Mouse (Mus musculus): ENCODE data around the gene Olfr47. TPM values are rescaled to one million over a fixed set of nuclear protein-coding genes. Genes with fewer than 3 reads are reported as not detected.

Olfr47 gene
- polyA plus RNA-seq, 1 experiment from 2014 or later: not detected

DNA sequence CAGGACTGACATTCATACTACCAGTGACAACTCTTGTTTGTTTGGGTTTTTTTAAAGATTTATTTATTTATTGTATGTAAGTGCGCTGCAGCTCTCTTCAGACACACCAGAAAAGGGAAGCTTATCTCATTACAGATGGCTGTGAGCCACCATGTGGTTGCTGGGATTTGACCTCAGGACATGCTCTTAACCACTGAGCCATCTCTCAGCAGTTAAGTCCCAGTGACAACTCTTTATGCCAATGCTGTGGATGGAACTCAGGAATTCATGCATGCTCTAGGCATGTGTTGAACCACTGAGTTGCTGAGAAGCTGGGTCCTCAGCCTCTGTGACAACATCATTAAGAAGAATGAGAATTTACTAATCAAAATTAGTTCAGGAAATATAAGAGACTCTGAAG lies 21.7 kb downstream of the Olfr47 start:
- no peak overlapping the region for H3K9ac ChIP-seq (ENCODE audit: low read depth, low read length)
- 67% methylated on average over 1 of the region's 1 CpGs for WGBS (ENCODE audit: insufficient replicate concordance)
- no peak for ATAC-seq (replicated peaks; ENCODE audit: insufficient number of reproducible peaks, low FRiP score, low TSS enrichment)
- peaks cover 5% of the 10 kb centered on the region for H3K4me1 ChIP-seq (ENCODE audit: control insufficient read depth, insufficient read depth, low read length)
- H3K36me3 ChIP-seq (ENCODE audit: control insufficient read depth, insufficient read depth, low read length): no peaks in the 10 kb centered on the region
- no peak overlapping the region for H3K4me3 ChIP-seq (ENCODE audit: low read depth, low read length)
- H3K4me2 ChIP-seq: no peak overlapping the region
- no peaks in the 10 kb centered on the region for H3K9me3 ChIP-seq (replicated peaks; ENCODE audit: control insufficient read depth, low read length)
- no peak overlapping the region for H3K27ac ChIP-seq (ENCODE audit: low read depth, low read length)
- H3K27me3 ChIP-seq (ENCODE audit: control insufficient read depth, insufficient read depth, low read length): no peaks in the 10 kb centered on the region

DNA sequence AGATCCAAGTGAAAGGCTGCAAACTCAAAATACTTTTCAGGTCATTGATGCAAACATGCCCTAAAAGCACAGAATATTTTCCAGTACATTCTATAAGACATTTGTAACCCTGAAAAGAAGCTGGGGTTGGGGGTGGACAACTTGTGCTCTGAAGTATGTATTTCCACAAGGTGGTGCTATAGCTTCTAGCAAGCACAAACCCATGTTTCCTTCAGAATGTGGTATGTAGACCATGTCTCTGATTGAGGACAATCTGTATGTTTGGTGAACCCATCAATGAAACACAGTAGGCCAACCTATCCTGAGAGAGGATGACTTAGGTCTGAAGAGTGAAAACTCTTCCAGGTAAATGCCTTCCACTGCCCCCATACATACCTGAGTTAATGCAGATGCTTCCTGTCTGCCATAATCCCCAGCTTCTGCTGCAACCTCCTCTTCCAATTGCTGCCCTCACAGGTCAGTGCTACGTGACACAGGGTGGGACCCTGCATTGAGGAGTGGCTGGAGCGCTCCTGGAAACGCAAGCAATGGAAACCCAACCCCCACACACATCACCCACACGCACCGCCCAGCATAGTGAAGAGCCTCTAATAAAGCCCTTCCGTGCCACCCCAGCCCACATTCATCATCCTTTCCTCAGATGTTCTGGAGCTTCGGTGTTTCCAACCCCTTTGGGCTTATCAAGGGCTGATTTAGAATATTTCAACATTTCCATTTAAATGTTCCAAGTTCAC lies 23.0 kb downstream of the Olfr47 start:
- H3K9me3 ChIP-seq (replicated peaks; ENCODE audit: control insufficient read depth, low read length): no peaks in the 10 kb centered on the region
- H3K4me1 ChIP-seq (ENCODE audit: control insufficient read depth, insufficient read depth, low read length): peaks cover 5% of the 10 kb centered on the region
- no peaks in the 10 kb centered on the region for H3K27me3 ChIP-seq (ENCODE audit: control insufficient read depth, insufficient read depth, low read length)
- no peak overlapping the region for H3K9ac ChIP-seq (ENCODE audit: low read depth, low read length)
- ATAC-seq (replicated peaks; ENCODE audit: insufficient number of reproducible peaks, low FRiP score, low TSS enrichment): no peak
- no peak overlapping the region for H3K4me2 ChIP-seq
- no peak overlapping the region for H3K27ac ChIP-seq (ENCODE audit: low read depth, low read length)
- no peaks in the 10 kb centered on the region for H3K36me3 ChIP-seq (ENCODE audit: control insufficient read depth, insufficient read depth, low read length)
- 62% methylated on average over 7 of the region's 7 CpGs for WGBS (ENCODE audit: insufficient replicate concordance)
- H3K4me3 ChIP-seq (ENCODE audit: low read depth, low read length): no peak overlapping the region

GRCm38 (mm10) chr6:43260756-43261155 lies 29.4 kb downstream of the Olfr47 start:
- no peaks in the 10 kb centered on the region for H3K27me3 ChIP-seq (ENCODE audit: control insufficient read depth, insufficient read depth, low read length)
- H3K9ac ChIP-seq (ENCODE audit: low read depth, low read length): no peak overlapping the region
- no peak overlapping the region for H3K27ac ChIP-seq (ENCODE audit: low read depth, low read length)
- H3K4me2 ChIP-seq: no peak overlapping the region
- no peaks in the 10 kb centered on the region for H3K4me1 ChIP-seq (ENCODE audit: control insufficient read depth, insufficient read depth, low read length)
- no peaks in the 10 kb centered on the region for H3K36me3 ChIP-seq (ENCODE audit: control insufficient read depth, insufficient read depth, low read length)
- H3K9me3 ChIP-seq (replicated peaks; ENCODE audit: control insufficient read depth, low read length): no peaks in the 10 kb centered on the region
- no peak overlapping the region for H3K4me3 ChIP-seq (ENCODE audit: low read depth, low read length)
- no peak for ATAC-seq (replicated peaks; ENCODE audit: insufficient number of reproducible peaks, low FRiP score, low TSS enrichment)
- WGBS (ENCODE audit: insufficient replicate concordance): 58% methylated on average over 2 of the region's 2 CpGs

- Histone ChIP-seq H3K4me2 (peak within 1 kb of the TSS; percentile 94), H3K9me3 (replicated peaks; ENCODE audit: control insufficient read depth, low read length) (no peaks in the 10 kb centered on the region), H3K4me3 (ENCODE audit: low read depth, low read length) (peak within 1 kb of the TSS; percentile 77), H3K9ac (ENCODE audit: low read depth, low read length) (peak within 1 kb of the TSS; percentile 85), H3K4me1 (ENCODE audit: control insufficient read depth, insufficient read depth, low read length) (no peaks in the 10 kb centered on the region), H3K27me3 (ENCODE audit: control insufficient read depth, insufficient read depth, low read length) (no peaks in the 10 kb centered on the region), H3K36me3 (ENCODE audit: control insufficient read depth, insufficient read depth, low read length) (no peaks in the 10 kb centered on the region), H3K27ac (ENCODE audit: low read depth, low read length) (peak within 1 kb of the TSS; percentile 72)
- ATAC-seq (replicated peaks; ENCODE audit: insufficient number of reproducible peaks, low FRiP score, low TSS enrichment): peak; percentile 69
- under 1% methylated on average over 48 of the region's 48 CpGs for WGBS (ENCODE audit: insufficient replicate concordance)
Measured at GRCm38 (mm10) chr6:43265363-43266041, 34.2 kb downstream of the Olfr47 start, which contains the start of gene Arhgef5. TSS of gene Arhgef5 (plus strand) at chr6:43265582.

DNA sequence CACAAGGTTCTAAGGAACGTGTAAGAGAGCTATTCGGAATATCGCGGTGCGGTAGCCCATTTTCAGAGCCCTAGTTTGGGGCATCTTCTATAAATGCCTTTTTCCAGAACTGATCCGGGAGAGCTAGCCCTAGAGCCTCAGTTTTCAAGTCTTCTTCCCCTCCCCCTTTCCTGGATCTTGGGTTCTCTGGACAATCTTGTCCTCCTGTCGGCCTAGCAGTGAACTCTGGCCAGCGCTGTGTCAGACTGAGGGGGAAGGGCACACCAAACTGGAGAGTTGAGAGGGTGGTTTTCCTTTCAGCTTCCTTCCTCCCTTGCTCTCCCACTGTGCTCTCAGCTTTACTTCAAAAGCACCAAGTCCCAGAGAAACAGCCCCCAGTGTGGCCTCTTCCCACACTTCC lies 35.0 kb downstream of the Olfr47 start:
- peak overlapping the region; percentile 72 for H3K27ac ChIP-seq (ENCODE audit: low read depth, low read length)
- peak overlapping the region; percentile 94 for H3K4me2 ChIP-seq
- H3K36me3 ChIP-seq (ENCODE audit: control insufficient read depth, insufficient read depth, low read length): no peaks in the 10 kb centered on the region
- H3K9ac ChIP-seq (ENCODE audit: low read depth, low read length): peak overlapping the region; percentile 85
- H3K4me1 ChIP-seq (ENCODE audit: control insufficient read depth, insufficient read depth, low read length): no peaks in the 10 kb centered on the region
- H3K27me3 ChIP-seq (ENCODE audit: control insufficient read depth, insufficient read depth, low read length): no peaks in the 10 kb centered on the region
- H3K9me3 ChIP-seq (replicated peaks; ENCODE audit: control insufficient read depth, low read length): no peaks in the 10 kb centered on the region
- WGBS (ENCODE audit: insufficient replicate concordance): under 1% methylated on average over 8 of the region's 8 CpGs
- peak; percentile 64; the same call in 1 of the 2 replicates for ATAC-seq (replicated peaks; ENCODE audit: insufficient number of reproducible peaks, low FRiP score, low TSS enrichment)
- peak overlapping the region; percentile 77 for H3K4me3 ChIP-seq (ENCODE audit: low read depth, low read length)

DNA sequence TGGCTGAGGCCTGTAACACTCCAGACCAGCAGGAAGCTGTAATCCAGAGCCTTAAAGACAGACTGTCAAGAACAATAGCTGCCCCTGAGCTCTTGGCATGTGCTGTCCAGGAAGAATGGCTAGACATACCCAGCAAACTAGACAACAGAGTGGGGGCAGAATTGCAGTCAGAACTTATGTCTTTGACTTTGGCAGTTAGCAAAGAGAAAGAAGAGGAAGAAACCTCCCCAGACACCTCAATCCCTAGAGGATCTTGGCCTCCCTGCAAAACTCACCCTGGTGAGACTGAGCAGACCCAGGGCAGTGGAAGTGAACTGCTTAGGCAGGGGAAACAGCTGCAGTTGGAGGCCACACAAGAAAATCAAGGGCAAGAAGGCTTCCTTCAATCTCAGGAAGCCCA lies 41.3 kb downstream of the Olfr47 start:
- 0 out of 2 replicates have a peak, but pooled peaks cover 2% of the 10 kb centered on the region for H3K36me3 ChIP-seq (ENCODE audit: control insufficient read depth, insufficient read depth, low read length)
- H3K4me2 ChIP-seq: no peak overlapping the region
- no peak overlapping the region for H3K4me3 ChIP-seq (ENCODE audit: low read depth, low read length)
- no peak overlapping the region for H3K9ac ChIP-seq (ENCODE audit: low read depth, low read length)
- H3K9me3 ChIP-seq (replicated peaks; ENCODE audit: control insufficient read depth, low read length): no peaks in the 10 kb centered on the region
- peak overlapping the region; percentile 68 for H3K27ac ChIP-seq (ENCODE audit: low read depth, low read length)
- H3K27me3 ChIP-seq (ENCODE audit: control insufficient read depth, insufficient read depth, low read length): no peaks in the 10 kb centered on the region
- H3K4me1 ChIP-seq (ENCODE audit: control insufficient read depth, insufficient read depth, low read length): no peaks in the 10 kb centered on the region
- no peak for ATAC-seq (replicated peaks; ENCODE audit: insufficient number of reproducible peaks, low FRiP score, low TSS enrichment)

- no peak for ATAC-seq (replicated peaks; ENCODE audit: insufficient number of reproducible peaks, low FRiP score, low TSS enrichment)
- Histone ChIP-seq H3K27me3 (ENCODE audit: control insufficient read depth, insufficient read depth, low read length) (no peaks in the 10 kb centered on the region), H3K9me3 (replicated peaks; ENCODE audit: control insufficient read depth, low read length) (no peaks in the 10 kb centered on the region), H3K27ac (ENCODE audit: low read depth, low read length) (no peak overlapping the region), H3K4me3 (ENCODE audit: low read depth, low read length) (no peak overlapping the region), H3K4me1 (ENCODE audit: control insufficient read depth, insufficient read depth, low read length) (no peaks in the 10 kb centered on the region), H3K9ac (ENCODE audit: low read depth, low read length) (no peak overlapping the region), H3K36me3 (ENCODE audit: control insufficient read depth, insufficient read depth, low read length) (0 out of 2 replicates have a peak, but pooled peaks cover 2% of the 10 kb centered on the region), H3K4me2 (no peak overlapping the region)
- 80% methylated on average over 4 of the region's 4 CpGs for WGBS (ENCODE audit: insufficient replicate concordance)
Measured at GRCm38 (mm10) chr6:43274123-43274522, 42.8 kb downstream of the Olfr47 start.

DNA sequence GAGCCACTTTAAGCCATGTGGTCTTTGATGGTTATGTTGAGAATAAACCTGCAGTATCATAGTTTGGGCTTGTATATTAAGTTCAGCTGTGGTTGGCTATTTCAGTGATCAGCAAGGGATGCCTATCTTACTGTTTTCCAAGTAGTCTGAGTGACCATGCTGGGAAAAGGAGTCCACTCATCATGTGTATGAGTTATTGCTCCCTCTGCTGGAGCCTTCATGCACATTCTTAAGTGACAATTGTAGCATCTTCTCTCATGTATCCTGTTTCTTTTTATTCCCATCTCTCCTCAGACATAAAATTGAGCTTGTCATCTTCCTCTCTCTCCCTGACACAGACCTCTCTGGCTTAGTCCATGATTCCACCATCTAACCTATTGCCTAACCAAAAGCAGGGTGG lies 46.9 kb downstream of the Olfr47 start:
- Histone ChIP-seq H3K4me1 (ENCODE audit: control insufficient read depth, insufficient read depth, low read length) (no peaks in the 10 kb centered on the region), H3K27me3 (ENCODE audit: control insufficient read depth, insufficient read depth, low read length) (no peaks in the 10 kb centered on the region), H3K9ac (ENCODE audit: low read depth, low read length) (no peak overlapping the region), H3K4me3 (ENCODE audit: low read depth, low read length) (no peak overlapping the region), H3K4me2 (no peak overlapping the region), H3K9me3 (replicated peaks; ENCODE audit: control insufficient read depth, low read length) (no peaks in the 10 kb centered on the region), H3K36me3 (ENCODE audit: control insufficient read depth, insufficient read depth, low read length) (0 out of 2 replicates have a peak, but pooled peaks cover 2% of the 10 kb centered on the region), H3K27ac (ENCODE audit: low read depth, low read length) (no peak overlapping the region)
- ATAC-seq (replicated peaks; ENCODE audit: insufficient number of reproducible peaks, low FRiP score, low TSS enrichment): no peak
